8 mouse cellular contexts compared by ENCODE assay signal in genomic region chr10:108446041-108446931, GRCm38 (mm10).
DNase-seq lines count a peak whose midpoint lies in the region; ATAC-seq lines count a peak whose summit lies in the region.

No protein-coding gene starts in this region.

- H3K4me2 ChIP-seq in embryonic facial prominence, embryonic 14.5 days (ENCODE audit: low read depth, low read length), result peak overlapping the region; percentile 59
- peak overlapping the region; percentile 69 for H3K4me2 ChIP-seq in heart, embryonic 14.5 days (ENCODE audit: low read length)
- peak overlapping the region; percentile 66 for H3K4me2 ChIP-seq in kidney, embryonic 16.5 days (replicated peaks; ENCODE audit: low read depth, low read length)
- H3K4me2 ChIP-seq in neural tube, embryonic 15.5 days, result peak overlapping the region; percentile 61

- DNase-seq in MN1 (ENCODE audit: low spot score), result peak; percentile 84
- peak; percentile 74 for DNase-seq in brain, adult 2 months (ENCODE audit: low read depth, low spot score)
- peak; percentile 83 for DNase-seq in embryonic facial prominence, embryonic 14.5 days (ENCODE audit: low spot score)
- peak; percentile 64 to 83 for DNase-seq in lung, adult 18-20 months

- peaks cover 10% of the 10 kb centered on the region for H3K4me1 ChIP-seq in embryonic facial prominence, embryonic 14.5 days (ENCODE audit: control insufficient read depth, insufficient read depth, low read length)
- peaks cover 26 to 30% of the 10 kb centered on the region in 2 experiments for H3K4me1 ChIP-seq in heart, embryonic 14.5 days (ENCODE audit: control insufficient read depth in 2 of 2, insufficient read depth in 2 of 2, low read length in 2 of 2)
- H3K4me1 ChIP-seq in kidney, embryonic 16.5 days (ENCODE audit: insufficient read depth, low read length), result peaks cover 30% of the 10 kb centered on the region
- H3K4me1 ChIP-seq in neural tube, embryonic 15.5 days, result peaks cover 17% of the 10 kb centered on the region

- H3K27ac ChIP-seq in embryonic facial prominence, embryonic 14.5 days (replicated peaks; ENCODE audit: low read depth, low read length), result peak overlapping the region; percentile 44
- peak overlapping the region; percentile 69 to 88 for H3K27ac ChIP-seq in heart, embryonic 14.5 days (replicated peaks in 1 of 2; ENCODE audit: control insufficient read depth in 1 of 2, insufficient read depth in 1 of 2, low read depth in 2 of 2, low read length in 2 of 2)
- H3K27ac ChIP-seq in kidney, embryonic 16.5 days (ENCODE audit: low read length), result peak overlapping the region; percentile 86
- peak overlapping the region; percentile 30; the same call in 1 of the 2 replicates for H3K27ac ChIP-seq in neural tube, embryonic 15.5 days (replicated peaks)

- H3K9ac ChIP-seq in embryonic facial prominence, embryonic 14.5 days (ENCODE audit: low read depth, low read length), result peak overlapping the region; percentile 61
- H3K9ac ChIP-seq in heart, embryonic 14.5 days (ENCODE audit: low read length), result peak overlapping the region; percentile 65
- H3K9ac ChIP-seq in kidney, embryonic 16.5 days (replicated peaks; ENCODE audit: low read length), result peak overlapping the region; percentile 69
- 0 out of 2 replicates have a peak overlapping the region, but pooled peaks have one; percentile 23 for H3K9ac ChIP-seq in neural tube, embryonic 15.5 days (replicated peaks)

- H3K4me3 ChIP-seq in embryonic facial prominence, embryonic 14.5 days (ENCODE audit: low read depth, low read length), result peak overlapping the region; percentile 40
- peak overlapping the region; percentile 39 to 52 for H3K4me3 ChIP-seq in heart, embryonic 14.5 days (ENCODE audit: control insufficient read depth in 1 of 2, insufficient read depth in 1 of 2, low read depth in 1 of 2, low read length in 2 of 2)
- H3K4me3 ChIP-seq in kidney, embryonic 16.5 days (ENCODE audit: low read length), result peak overlapping the region; percentile 47
- peak overlapping the region; percentile 41 for H3K4me3 ChIP-seq in neural tube, embryonic 15.5 days (replicated peaks)

- H3K36me3 ChIP-seq in embryonic facial prominence, embryonic 14.5 days (ENCODE audit: control insufficient read depth, insufficient read depth, low read length), result no peaks in the 10 kb centered on the region
- H3K36me3 ChIP-seq in heart, embryonic 14.5 days (ENCODE audit: control insufficient read depth, insufficient read depth, low read length), result no peaks in the 10 kb centered on the region
- no peaks in the 10 kb centered on the region for H3K36me3 ChIP-seq in kidney, embryonic 16.5 days (ENCODE audit: insufficient read depth, low read length)
- H3K36me3 ChIP-seq in neural tube, embryonic 15.5 days, result no peaks in the 10 kb centered on the region

- peak; percentile 73 for ATAC-seq in embryonic facial prominence, embryonic 14.5 days (ENCODE audit: low read depth)
- peak; percentile 60; the same call in 1 of the 2 replicates for ATAC-seq in heart, embryonic 14.5 days (ENCODE audit: insufficient number of reproducible peaks, insufficient read depth, low FRiP score, low read depth)
- ATAC-seq in kidney, embryonic 16.5 days (ENCODE audit: low FRiP score, low TSS enrichment), result peak; percentile 80
- ATAC-seq in neural tube, embryonic 15.5 days (ENCODE audit: low FRiP score), result peak; percentile 71
- ATAC-seq in erythroid progenitor cell, adult 5-6 weeks (replicated peaks; ENCODE audit: low FRiP score, poor library complexity, severe bottlenecking), result no peak

- H3K27me3 ChIP-seq in embryonic facial prominence, embryonic 14.5 days (replicated peaks; ENCODE audit: control insufficient read depth, insufficient read depth, low read length), result no peaks in the 10 kb centered on the region
- no peaks in the 10 kb centered on the region for H3K27me3 ChIP-seq in heart, embryonic 14.5 days (ENCODE audit: control insufficient read depth, insufficient read depth, low read length)
- no peaks in the 10 kb centered on the region for H3K27me3 ChIP-seq in kidney, embryonic 16.5 days (ENCODE audit: insufficient read depth, low read length)
- no peaks in the 10 kb centered on the region for H3K27me3 ChIP-seq in neural tube, embryonic 15.5 days (replicated peaks)

- no peaks in the 10 kb centered on the region for H3K9me3 ChIP-seq in embryonic facial prominence, embryonic 14.5 days (ENCODE audit: control insufficient read depth, low read length)
- H3K9me3 ChIP-seq in heart, embryonic 14.5 days (ENCODE audit: control insufficient read depth, low read length), result no peaks in the 10 kb centered on the region
- H3K9me3 ChIP-seq in kidney, embryonic 16.5 days (ENCODE audit: low read length), result no peaks in the 10 kb centered on the region
- H3K9me3 ChIP-seq in neural tube, embryonic 15.5 days (replicated peaks), result no peaks in the 10 kb centered on the region

- WGBS in embryonic facial prominence, embryonic 14.5 days, result 5% methylated on average over 24 of the region's 24 CpGs
- 2% methylated on average over 24 of the region's 24 CpGs for WGBS in heart, embryonic 14.5 days
- WGBS in kidney, embryonic 16.5 days, result 4% methylated on average over 24 of the region's 24 CpGs
- 12% methylated on average over 24 of the region's 24 CpGs for WGBS in neural tube, embryonic 15.5 days

Comparison
In these comparisons a context has a peak if more than half of its experiments do, and no peak if none do; other contexts are left out.
1. H3K27ac ChIP-seq: peak in every context shown above with its lines; median percentile 86 in kidney, embryonic 16.5 days; 78 in heart, embryonic 14.5 days; 44 in embryonic facial prominence, embryonic 14.5 days; 30 in neural tube, embryonic 15.5 days.